Mouse (Mus musculus) hindbrain, postnatal 0 days (tissue): ENCODE measurements at regions not wholly inside any gene's neighbourhood (a gene's known extent, or its start where the extent isn't known, plus 50 kb on each side); places are given as distances from the start of the nearest gene placed in this dataset.
"Not testable (repeated sequence)": the region's sequence is repeated elsewhere in the genome, so short reads cannot be mapped to it uniquely, and the experiment has no call there.

ENCODE experiments used
- ATAC-seq: fragments of 200-750 bp; cut with Nextera tagmentation; 2 replicates; pipeline ENCODE4 v1.8.0; 2017; ENCODE audit warnings: mild to moderate bottlenecking, moderate TSS enrichment, moderate library complexity
- DNase-seq: peaks from one replicate; pipeline ENCODE4 v3.0.0-alpha.2; 2015; ENCODE audit warnings: low spot score
- H3K27ac ChIP-seq: fragments of 300-500 bp; sonication (generic); 2 replicates; pipeline ENCODE4 v1.5.1; 2014; ENCODE audit warnings: mild to moderate bottlenecking
- H3K27me3 ChIP-seq: fragments of 300-500 bp; sonication (generic); 2 replicates; pipeline ENCODE4 v1.6.1; 2014; ENCODE audit warnings: low read length, mixed read lengths; ENCODE audit not compliant: insufficient read depth
- H3K36me3 ChIP-seq: fragments of 300-500 bp; sonication (generic); 2 replicates; pipeline ENCODE4 v1.6.1; 2014; ENCODE audit warnings: low read length, mixed read lengths; ENCODE audit not compliant: insufficient read depth
- H3K4me1 ChIP-seq: fragments of 300-500 bp; sonication (generic); 2 replicates; pipeline ENCODE4 v1.6.1; 2014; ENCODE audit warnings: antibody characterized with exemption, low read length, mixed read lengths; ENCODE audit not compliant: insufficient read depth
- H3K4me2 ChIP-seq: fragments of 300-500 bp; sonication (generic); 2 replicates; pipeline ENCODE4 v1.6.1; 2014; ENCODE audit warnings: low read depth, mild to moderate bottlenecking, low read length, moderate library complexity, mixed read lengths
- H3K4me3 ChIP-seq: fragments of 300-500 bp; sonication (generic); 2 replicates; pipeline ENCODE4 v1.5.1; 2014; ENCODE audit warnings: low read length
- H3K9ac ChIP-seq: fragments of 300-500 bp; sonication (generic); replicated peaks from 2 replicates; pipeline ENCODE4 v1.6.1; 2014; ENCODE audit warnings: mild to moderate bottlenecking, low read length, moderate library complexity, mixed read lengths
- H3K9me3 ChIP-seq: fragments of 300-500 bp; sonication (generic); 2 replicates; pipeline ENCODE4 v1.6.1; 2016; ENCODE audit warnings: low read length, mixed read lengths
- CTCF ChIP-seq: IDR thresholded peaks from 2 replicates; pipeline ENCODE4 v1.5.1; 2016; ENCODE audit warnings: antibody characterized with exemption, control low read depth, low read depth
- WGBS: fragments of 180-500 bp; shearing (Covaris S2); extraction: QIAGEN DNeasy Blood & Tissue Kit; methylation state at CpG from one replicate; pipeline ENCODE4 v1.1.7; 2014; 5-methylcytosine and 5-hydroxymethylcytosine counted together

DNA sequence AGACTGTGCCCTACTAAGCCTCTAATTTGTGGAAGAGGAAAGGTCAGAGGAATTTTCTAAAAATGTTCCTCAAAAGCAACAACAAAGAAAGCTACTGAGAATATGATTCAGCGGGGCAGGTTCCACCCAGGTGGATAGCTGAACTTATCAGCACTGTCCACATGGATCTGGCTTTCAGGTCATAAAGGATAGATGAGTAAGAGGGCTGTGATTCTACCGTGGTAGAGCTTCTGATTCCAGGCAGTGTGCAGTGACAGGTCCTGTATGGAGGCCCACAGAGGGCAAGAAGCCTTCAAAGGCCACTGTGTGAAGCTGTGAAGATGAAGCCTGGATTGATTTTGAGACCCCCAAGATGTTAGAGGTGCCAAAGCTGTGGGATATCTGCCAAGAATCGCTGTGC lies 51.8 kb downstream of the Teddm3 start:
- not testable (repeated sequence) for H3K27ac ChIP-seq, H3K4me2 ChIP-seq, H3K36me3 ChIP-seq, H3K9me3 ChIP-seq, ATAC-seq, DNase-seq, H3K4me1 ChIP-seq, H3K9ac ChIP-seq, H3K4me3 ChIP-seq, H3K27me3 ChIP-seq
- WGBS, result 76% methylated on average over 3 of the region's 3 CpGs

DNA sequence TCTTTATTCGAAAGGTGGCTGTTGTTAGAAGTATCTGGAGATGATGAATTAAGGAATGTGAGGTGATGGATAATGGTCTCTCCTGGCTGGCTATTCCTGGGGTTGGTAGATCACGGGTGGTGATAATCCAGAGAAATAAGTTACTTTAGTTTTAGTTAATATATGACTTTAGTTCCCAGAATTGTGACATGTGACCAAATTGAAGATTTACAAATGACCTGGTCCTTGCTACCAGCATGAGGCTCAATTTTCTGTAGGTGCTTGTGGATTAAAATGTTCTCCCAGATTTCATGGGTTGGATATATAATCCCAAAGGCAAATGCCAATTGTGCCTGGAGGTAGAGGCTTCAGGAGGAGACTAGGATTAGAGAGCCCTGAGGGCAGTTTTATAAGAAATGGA lies 53.7 kb downstream of the Teddm3 start:
- not testable (repeated sequence) for H3K36me3 ChIP-seq, H3K27ac ChIP-seq, ATAC-seq, H3K4me1 ChIP-seq, H3K27me3 ChIP-seq, H3K4me2 ChIP-seq, H3K9ac ChIP-seq, H3K4me3 ChIP-seq, H3K9me3 ChIP-seq, DNase-seq
- 86% methylated on average over 2 of the region's 2 CpGs for WGBS

DNA sequence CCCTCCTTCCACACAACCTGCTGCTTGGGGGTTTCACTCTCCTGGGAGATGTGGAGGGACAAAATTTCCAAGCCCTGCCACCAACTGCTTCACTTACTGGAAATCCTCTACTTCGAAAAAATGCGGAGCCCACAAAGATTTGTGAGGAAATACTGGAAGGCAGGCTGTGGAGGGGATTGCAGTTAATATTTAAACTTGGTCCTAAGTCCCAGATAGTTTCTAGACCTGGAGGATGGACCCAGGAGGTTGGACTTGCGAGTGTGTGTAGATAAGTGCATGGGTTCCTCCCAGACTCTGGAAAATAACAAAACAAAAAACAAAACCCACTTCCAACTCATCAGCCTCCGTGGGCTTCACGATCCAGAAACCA lies 79.0 kb downstream of the Teddm3 start:
- H3K4me1 ChIP-seq, result no peaks in the 10 kb centered on the region
- H3K27ac ChIP-seq, result no peak overlapping the region
- H3K9ac ChIP-seq, result no peak overlapping the region
- DNase-seq (no peak), ATAC-seq (no peak)
- H3K4me3 ChIP-seq, result no peak overlapping the region
- no peak for TF ChIP-seq CTCF
- 65% methylated on average over 5 of the region's 5 CpGs for WGBS
- no peaks in the 10 kb centered on the region for H3K27me3 ChIP-seq
- no peaks in the 10 kb centered on the region for H3K9me3 ChIP-seq
- H3K4me2 ChIP-seq, result no peak overlapping the region
- H3K36me3 ChIP-seq, result no peaks in the 10 kb centered on the region

DNA sequence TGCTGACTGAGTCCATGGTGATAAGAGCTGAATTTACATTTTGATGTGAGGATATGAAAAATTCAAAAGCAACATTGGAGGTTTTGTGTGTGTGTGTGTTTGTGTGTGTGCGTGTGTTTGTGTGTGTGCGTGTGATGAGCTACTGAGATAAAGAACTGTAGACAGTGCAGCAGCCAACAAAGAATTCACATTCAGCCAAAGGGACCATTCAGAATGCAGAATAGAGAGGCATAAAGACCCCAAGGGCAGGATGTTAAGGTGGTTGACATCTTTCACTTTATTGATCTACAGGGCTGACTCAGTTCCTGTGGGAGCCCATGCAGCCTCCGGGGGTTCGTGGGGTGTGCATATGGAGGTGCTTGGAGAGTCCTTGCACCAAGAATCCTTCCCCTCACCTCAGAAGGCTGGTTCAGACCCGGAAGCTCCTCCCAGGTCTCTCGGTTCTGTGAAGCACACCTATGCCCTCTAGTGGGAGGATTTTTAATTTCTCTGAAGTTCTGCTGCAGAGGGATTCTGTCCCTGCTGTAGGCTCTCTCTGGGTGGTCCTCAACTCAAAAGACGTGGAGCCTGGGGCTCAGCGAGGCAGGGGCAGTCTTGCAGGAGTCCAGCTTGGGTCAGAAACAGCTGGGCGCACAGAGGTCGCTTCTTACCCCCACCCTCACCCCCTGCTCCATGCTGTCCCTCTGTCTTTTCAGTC lies 79.6 kb downstream of the Teddm3 start:
- H3K36me3 ChIP-seq, DNase-seq, H3K27ac ChIP-seq, H3K9me3 ChIP-seq, H3K4me3 ChIP-seq, H3K4me2 ChIP-seq, H3K4me1 ChIP-seq, H3K9ac ChIP-seq, H3K27me3 ChIP-seq: not testable (repeated sequence)
- 26% methylated on average over 8 of the region's 10 CpGs for WGBS
- TF ChIP-seq CTCF, result peak; percentile 35; the same call in 1 of the 2 replicates
- peak; percentile 80 for ATAC-seq

DNA sequence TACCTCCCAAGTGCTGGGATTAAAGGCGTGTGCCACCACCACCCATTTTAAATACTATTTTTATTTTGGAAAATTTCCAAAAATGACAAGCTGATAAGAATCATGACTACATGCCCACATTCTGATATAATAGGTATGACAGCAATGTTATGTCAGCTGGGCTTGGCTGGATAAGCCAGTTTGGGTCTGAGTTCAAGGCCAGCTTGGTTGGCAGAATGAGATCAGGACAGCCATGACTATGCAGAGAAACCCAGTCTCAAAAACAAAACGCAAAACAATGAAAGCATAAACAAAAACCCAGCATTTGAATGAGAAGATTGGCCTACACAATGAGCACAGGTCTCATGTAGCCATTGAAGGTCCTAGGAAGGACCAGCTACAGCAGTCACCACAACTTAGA lies 93.6 kb downstream of the Teddm3 start:
- Histone ChIP-seq H3K36me3 (no peaks in the 10 kb centered on the region), H3K4me1 (no peaks in the 10 kb centered on the region), H3K4me2 (no peak overlapping the region), H3K27me3 (no peaks in the 10 kb centered on the region), H3K9ac (no peak overlapping the region), H3K4me3 (no peak overlapping the region), H3K27ac (no peak overlapping the region), H3K9me3 (no peaks in the 10 kb centered on the region)
- WGBS, result 89% methylated on average over 2 of the region's 2 CpGs
- no peak for TF ChIP-seq CTCF
- no peak for ATAC-seq
- DNase-seq, result no peak

DNA sequence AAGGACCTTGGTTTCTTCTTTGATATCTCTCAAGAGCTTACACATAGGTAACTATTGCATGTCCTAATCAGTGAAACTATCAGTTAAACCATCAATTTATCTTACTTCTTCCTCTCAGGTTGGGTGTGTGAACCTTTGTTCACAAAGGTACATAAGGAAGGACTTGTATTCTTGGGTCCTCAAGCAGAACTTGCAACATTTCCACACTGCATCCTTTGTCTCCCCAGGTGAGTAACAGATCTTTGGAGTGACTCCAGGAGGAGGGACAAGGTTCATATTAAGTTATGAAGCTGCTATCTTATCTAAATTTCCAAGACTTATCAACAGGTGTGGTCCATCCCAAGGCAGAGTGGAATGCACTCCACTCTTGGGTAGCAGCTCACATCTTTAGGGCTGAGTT lies 99.0 kb downstream of the Teddm3 start:
- no peak for TF ChIP-seq CTCF
- Histone ChIP-seq H3K27me3 (no peaks in the 10 kb centered on the region), H3K9me3 (no peaks in the 10 kb centered on the region; the same call in 1 of the 2 replicates), H3K36me3 (no peaks in the 10 kb centered on the region), H3K9ac (no peak overlapping the region), H3K27ac (no peak overlapping the region), H3K4me1 (no peaks in the 10 kb centered on the region), H3K4me2 (no peak overlapping the region), H3K4me3 (no peak overlapping the region)
- ATAC-seq (no peak), DNase-seq (no peak)

DNA sequence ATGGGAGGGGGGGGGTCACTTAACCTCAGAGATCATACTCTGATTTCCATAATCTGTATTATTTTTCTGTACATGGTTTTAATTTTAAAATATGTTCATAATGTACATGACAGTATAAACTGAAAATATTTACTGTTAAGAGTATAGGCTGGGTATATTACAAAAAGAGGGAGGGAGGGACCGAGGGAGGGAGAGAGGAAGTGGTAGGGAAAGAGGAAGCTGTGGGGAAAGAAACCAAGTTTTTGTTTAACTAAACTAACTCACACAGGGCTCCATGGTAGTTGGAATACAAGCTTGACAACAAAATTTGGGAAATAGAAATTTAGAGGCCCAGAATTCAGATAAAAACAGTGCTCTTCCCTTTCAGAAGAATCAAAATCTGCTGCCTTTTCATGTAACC lies 131.7 kb downstream of the Teddm3 start:
- ATAC-seq, H3K9me3 ChIP-seq, H3K27ac ChIP-seq, H3K27me3 ChIP-seq, H3K36me3 ChIP-seq, H3K4me1 ChIP-seq, H3K4me3 ChIP-seq, H3K9ac ChIP-seq, DNase-seq, H3K4me2 ChIP-seq: not testable (repeated sequence)
- WGBS, result 79% methylated on average over 1 of the region's 1 CpGs
